Mouse (Mus musculus) CH12.LX (cell line): ENCODE measurements at regions not wholly inside any gene's neighbourhood (a gene's known extent, or its start where the extent isn't known, plus 50 kb on each side); places are given as distances from the start of the nearest gene placed in this dataset.

Experiments
- CHD1 ChIP-seq: IDR thresholded peaks from 2 replicates; pipeline ENCODE4 v1.6.1; 2012; ENCODE audit warnings: low read depth, low read length, improper control_type of control experiment, inconsistent platforms
- CTCF ChIP-seq, 2 experiments: IDR thresholded peaks in 1 of 2; conservative IDR thresholded peaks in 1 of 2; 2 replicates each; pipeline ENCODE4 v1.5.1; 2011 to 2012; ENCODE audit warnings: low read depth in 2 of 2, low read length in 2 of 2, improper control_type of control experiment in 1 of 2, inconsistent platforms in 1 of 2, mild to moderate bottlenecking in 1 of 2, moderate library complexity in 1 of 2
- ELF1 ChIP-seq: IDR thresholded peaks from 2 replicates; pipeline ENCODE4 v1.6.1; 2014; ENCODE audit warnings: low read depth, mild to moderate bottlenecking, inconsistent platforms, low read length, improper control_type of control experiment
- IRF4 ChIP-seq: IDR thresholded peaks from 2 replicates; pipeline ENCODE4 v1.6.1; 2014; ENCODE audit warnings: low read depth, mild to moderate bottlenecking, inconsistent platforms, low read length, improper control_type of control experiment
- KAT2A ChIP-seq: IDR thresholded peaks from 2 replicates; pipeline ENCODE4 v1.6.1; 2012; ENCODE audit warnings: low read length, improper control_type of control experiment, inconsistent platforms; ENCODE audit not compliant: insufficient replicate concordance
- MAX ChIP-seq: IDR thresholded peaks from 2 replicates; pipeline ENCODE4 v1.6.1; 2011; ENCODE audit warnings: low read length, improper control_type of control experiment
- NRF1 ChIP-seq: IDR thresholded peaks from 2 replicates; pipeline ENCODE4 v1.6.1; 2014; ENCODE audit warnings: low read depth, mild to moderate bottlenecking, inconsistent platforms, low read length, improper control_type of control experiment, moderate library complexity
- POLR2A ChIP-seq: IDR thresholded peaks from 2 replicates; pipeline ENCODE4 v1.6.1; 2011; ENCODE audit warnings: low read depth, mild to moderate bottlenecking, improper control_type of control experiment, low read length
- ZNF384 ChIP-seq: IDR thresholded peaks from 2 replicates; pipeline ENCODE4 v1.6.1; 2012; ENCODE audit warnings: low read depth, low read length, improper control_type of control experiment, inconsistent platforms

GRCm38 (mm10) chr19:49264616-49265015 is 1058.8 kb downstream of the Sorcs3 start:
- TF ChIP-seq IRF4 (no peak), ZNF384 (no peak), CTCF (conservative IDR thresholded peaks at IDR 0.05 in 1 of 2, IDR thresholded peaks at IDR 0.05 in 1 of 2; ENCODE audit: low read depth in 2 of 2, low read length in 2 of 2) (no peak), MAX (no peak), KAT2A (no peak), NRF1 (no peak), POLR2A (no peak), CHD1 (no peak), ELF1 (no peak)
